Mouse (Mus musculus) kidney, adult 2 months (tissue): ENCODE measurements at regions not wholly inside any gene's neighbourhood (a gene's known extent, or its start where the extent isn't known, plus 50 kb on each side); places are given as distances from the start of the nearest gene placed in this dataset.

ENCODE experiments used
- CTCF ChIP-seq: fragments of 200-500 bp; conservative IDR thresholded peaks from 2 replicates; pipeline ENCODE4 v1.5.1; 2011; ENCODE audit warnings: low read depth, mild to moderate bottlenecking, control low read depth, low read length, moderate library complexity, mixed read lengths; ENCODE audit not compliant: insufficient read depth, insufficient read length
- POLR2A ChIP-seq: fragments of 200-500 bp; IDR thresholded peaks from one replicate; pipeline ENCODE4 v1.6.1; 2011; ENCODE audit warnings: low read depth, low read length, control low read depth

GRCm38 (mm10) chr12:25668336-25668735 is 571.4 kb upstream of the Id2 start:
- TF ChIP-seq CTCF (no peak), POLR2A (no peak)
